Mouse (Mus musculus) cerebellum, adult 8-10 months (tissue): Measurements from ENCODE around the gene Zfp704.

Experiments used
- DNase-seq: peaks from one replicate; pipeline ENCODE4 v3.0.0; 2022

The Zfp704 gene

GRCm38 (mm10) chr3:9403255-9404050, 206.4 kb downstream of the Zfp704 start:
- DNase-seq = no peak

DNA sequence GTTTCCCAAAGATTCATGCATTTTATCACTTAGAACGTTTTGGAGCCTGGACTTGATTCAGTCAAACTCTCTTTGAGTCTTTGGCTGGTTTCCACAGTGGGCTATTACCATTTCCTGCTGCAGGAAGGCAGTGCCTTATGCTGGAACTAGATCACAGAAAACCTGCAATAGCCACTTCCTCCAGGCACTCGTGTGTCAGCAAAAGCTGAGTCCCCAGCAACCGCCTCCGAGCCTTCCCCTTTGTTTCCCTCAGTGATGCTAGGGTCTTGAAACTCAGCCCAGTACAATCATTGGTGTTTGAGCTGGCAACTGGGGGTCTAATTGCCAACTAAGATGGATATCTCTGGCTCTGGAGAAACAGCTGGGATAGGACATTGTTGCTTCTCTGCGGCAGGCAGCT, 207.0 kb downstream of the Zfp704 start:
- no peak for DNase-seq

GRCm38 (mm10) chr3:9402345-9402744, 207.5 kb downstream of the Zfp704 start:
- DNase-seq = no peak

DNA sequence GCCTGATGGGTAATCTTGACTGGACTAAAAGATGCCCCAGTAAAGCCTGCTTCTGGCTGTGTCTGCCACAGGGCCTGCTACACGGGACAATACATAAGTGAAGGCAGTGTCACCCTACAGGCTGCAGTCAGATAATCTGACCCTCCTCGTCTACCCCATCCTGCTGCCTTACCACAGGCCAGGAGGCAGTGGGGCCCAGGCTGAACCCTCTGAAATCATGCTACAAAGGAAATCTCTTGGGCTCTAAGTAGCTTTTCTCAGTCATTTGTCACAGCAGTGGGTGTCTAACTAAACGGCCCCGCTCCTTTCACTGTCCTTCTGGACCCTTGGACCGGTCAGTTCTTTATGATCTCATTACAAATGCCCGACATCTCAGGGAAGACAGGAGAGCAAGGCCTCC, 208.2 kb downstream of the Zfp704 start:
- DNase-seq = no peak

DNA sequence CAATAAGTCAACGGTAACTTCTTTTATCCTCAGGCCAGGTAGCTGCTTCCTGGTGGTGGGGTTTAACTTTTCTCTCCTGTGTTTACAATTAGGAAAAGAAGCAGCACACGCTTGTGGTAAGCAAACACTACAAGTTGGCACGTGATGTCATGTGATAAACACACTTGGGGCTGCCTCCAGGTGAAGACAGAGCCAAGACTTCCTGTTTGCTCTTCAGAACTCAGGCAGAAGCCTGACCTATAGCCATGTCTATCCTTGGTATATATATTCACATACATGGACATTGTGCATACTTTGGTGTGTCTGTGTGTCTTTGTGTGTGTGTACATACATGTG, 209.0 kb downstream of the Zfp704 start:
- DNase-seq = no peak

- peak; percentile 37 for DNase-seq
Observed at GRCm38 (mm10) chr3:9400201-9400885, 209.5 kb downstream of the Zfp704 start.

- DNase-seq = no peak
Observed at GRCm38 (mm10) chr3:9398271-9398670, 211.6 kb downstream of the Zfp704 start.
